Mouse (Mus musculus) thymus, postnatal 14 days (tissue): ENCODE results near the gene Fam19a3.
"Not testable (repeated sequence)": the region's sequence is repeated elsewhere in the genome, so short reads cannot be mapped to it uniquely, and the experiment has no call there.

ENCODE experiments used
- DNase-seq: peaks from one replicate; pipeline ENCODE4 v3.0.0; 2021

Fam19a3 gene

GRCm38 (mm10) chr3:104791671-104792070 is 10.0 kb upstream of the Fam19a3 start:
- no peak for DNase-seq

- no peak for DNase-seq
Observed at GRCm38 (mm10) chr3:104791017-104791416, 9.4 kb upstream of the Fam19a3 start.

GRCm38 (mm10) chr3:104790401-104790937 is 8.8 kb upstream of the Fam19a3 start:
- no peak for DNase-seq

GRCm38 (mm10) chr3:104789822-104790221 is 8.2 kb upstream of the Fam19a3 start:
- no peak for DNase-seq

DNA sequence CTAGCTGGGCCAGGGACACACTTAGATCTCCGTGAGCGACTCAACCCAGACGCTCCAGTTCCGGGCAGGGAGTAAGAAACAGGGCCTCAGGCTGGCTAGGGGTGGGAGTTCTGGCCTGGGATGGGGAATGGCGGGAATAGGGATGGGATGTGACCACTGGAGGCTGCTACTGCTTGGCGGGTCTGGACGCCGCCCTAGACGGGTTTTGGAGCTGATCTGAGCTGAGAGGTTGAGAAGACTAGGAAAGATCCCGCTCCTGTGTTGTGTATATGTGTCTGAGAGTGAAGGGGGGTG is 7.6 kb upstream of the Fam19a3 start:
- DNase-seq, result no peak

- peak; percentile 42 for DNase-seq
Observed at GRCm38 (mm10) chr3:104788561-104789311, 7.1 kb upstream of the Fam19a3 start.

- DNase-seq, result no peak
Observed at GRCm38 (mm10) chr3:104788075-104788474, 6.4 kb upstream of the Fam19a3 start, which contains the start of gene Rhoc. Gene Rhoc (plus strand): TSS chr3:104788375.

- DNase-seq, result no peak
Observed at GRCm38 (mm10) chr3:104785284-104785683, 3.6 kb upstream of the Fam19a3 start.

GRCm38 (mm10) chr3:104783971-104784500 is 2.4 kb upstream of the Fam19a3 start:
- no peak for DNase-seq

DNA sequence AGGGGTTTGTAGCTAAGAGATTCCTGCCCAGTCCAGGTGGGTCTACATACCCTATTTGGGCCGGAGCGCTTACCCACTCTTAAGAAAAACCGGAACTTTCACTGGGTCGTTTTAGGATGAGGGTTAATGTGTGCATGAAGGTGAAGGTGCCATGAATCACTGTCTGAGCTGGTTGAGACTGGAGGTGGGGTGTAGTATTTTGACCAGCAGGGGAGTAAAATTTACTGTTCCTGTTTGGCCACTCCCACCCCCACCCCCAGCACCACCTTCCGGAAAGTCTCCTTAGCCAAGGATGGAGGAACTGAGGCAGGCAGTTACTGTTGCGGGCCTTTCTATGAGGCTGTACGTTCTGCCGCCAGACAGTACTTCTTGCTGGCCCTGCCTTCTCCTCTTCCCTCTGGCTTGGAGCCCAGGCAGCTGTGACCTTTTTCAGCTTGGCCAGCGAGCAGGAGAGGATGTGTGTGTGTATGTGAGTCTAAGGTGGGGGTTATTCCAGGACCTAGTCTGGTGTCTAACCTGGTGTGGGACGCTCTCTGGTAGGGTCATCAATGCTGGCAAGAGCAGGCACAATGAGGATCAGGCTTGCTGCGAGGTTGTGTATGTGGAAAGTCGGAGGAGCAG is 531 bp upstream of the Fam19a3 start:
- DNase-seq, result no peak

DNA sequence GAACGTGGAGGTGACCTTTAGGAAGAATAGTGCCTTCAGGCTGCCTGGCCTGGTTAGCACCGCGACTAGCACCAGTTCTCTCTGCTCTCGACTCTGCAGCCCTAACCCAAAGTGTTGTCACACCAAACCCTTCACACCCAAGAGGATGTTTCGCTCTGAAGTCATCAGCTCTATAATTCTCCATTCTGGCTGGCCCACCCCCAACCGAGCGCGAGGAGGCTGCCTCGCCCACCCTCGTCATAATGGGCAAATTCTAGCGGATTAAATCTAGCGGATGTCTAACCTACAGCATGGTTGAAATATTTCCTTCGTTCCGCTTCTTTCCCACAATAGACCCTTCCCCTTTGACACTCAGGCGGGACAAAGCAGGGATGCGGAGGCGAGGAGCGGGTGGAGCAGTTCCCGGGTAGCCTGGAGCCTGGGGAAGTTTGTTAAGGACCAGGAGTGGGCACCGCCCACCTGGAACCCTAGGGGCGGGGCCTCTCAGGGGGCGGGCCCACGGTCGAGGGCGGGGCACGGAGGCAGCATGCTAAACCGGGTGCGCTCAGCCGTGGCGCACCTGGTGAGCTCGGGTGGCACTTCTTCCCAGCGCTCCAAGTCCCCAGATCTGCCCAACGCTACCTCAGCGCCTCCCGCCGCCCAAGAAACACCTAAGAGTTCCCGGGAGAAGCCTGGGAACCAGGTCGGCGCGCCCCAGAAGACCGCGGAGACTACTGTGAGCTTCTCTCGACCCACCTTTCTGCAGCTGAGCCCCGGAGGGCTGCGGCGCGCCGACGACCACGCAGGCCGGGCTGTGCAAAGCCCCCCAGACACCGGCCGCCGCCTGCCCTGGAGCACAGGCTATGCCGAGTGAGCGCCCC is 849 bp downstream of the Fam19a3 start, which contains the start of gene Ppm1j:
Gene Ppm1j (plus strand): TSS at position 496 of the 860 bp plus-strand sequence.
- peak; percentile 71 for DNase-seq

- DNase-seq, result peak; percentile 81
Observed at GRCm38 (mm10) chr3:104779949-104780348, 1.7 kb downstream of the Fam19a3 start.

GRCm38 (mm10) chr3:104777342-104777741 is 4.3 kb downstream of the Fam19a3 start:
- DNase-seq, result peak; percentile 65

GRCm38 (mm10) chr3:104773301-104773700 is 8.3 kb downstream of the Fam19a3 start:
- DNase-seq, result no peak

- DNase-seq, result peak; percentile 50
Observed at GRCm38 (mm10) chr3:104771460-104771859, 10.2 kb downstream of the Fam19a3 start.

GRCm38 (mm10) chr3:104770918-104771317 is 10.7 kb downstream of the Fam19a3 start:
- DNase-seq, result no peak

- peak; percentile 54 for DNase-seq
Observed at GRCm38 (mm10) chr3:104770035-104770434, 11.6 kb downstream of the Fam19a3 start.

GRCm38 (mm10) chr3:104769135-104769534 is 12.5 kb downstream of the Fam19a3 start:
- no peak for DNase-seq

- no peak for DNase-seq
Observed at GRCm38 (mm10) chr3:104767716-104768115, 13.9 kb downstream of the Fam19a3 start.

- DNase-seq, result no peak
Observed at GRCm38 (mm10) chr3:104767141-104767540, 14.5 kb downstream of the Fam19a3 start.

- peak; percentile 37 for DNase-seq
Observed at GRCm38 (mm10) chr3:104765021-104765420, 16.6 kb downstream of the Fam19a3 start.

- not testable (repeated sequence) for DNase-seq
Observed at GRCm38 (mm10) chr3:104762103-104762863, 19.4 kb downstream of the Fam19a3 start.
